Comparison of ENCODE assay signal across 8 mouse cellular contexts in genomic region chr5:137745214-137746171, GRCm38 (mm10). TPM values are rescaled to one million over a fixed set of nuclear protein-coding genes. Genes with fewer than 3 reads are reported as not detected.
DNase-seq lines count a peak whose midpoint lies in the region; ATAC-seq and TF ChIP-seq lines count a peak whose summit lies in the region.

Gene Tsc22d4 (plus strand): TSS chr5:137745730.

- H3K27me3 ChIP-seq in forebrain, embryonic 16.5 days (replicated peaks; ENCODE audit: control insufficient read depth, insufficient read depth, low read length): no peaks in the 10 kb centered on the region
- H3K27me3 ChIP-seq in lung, embryonic 14.5 days (ENCODE audit: insufficient read depth, low read length): no peaks in the 10 kb centered on the region

- H3K9me3 ChIP-seq in forebrain, embryonic 16.5 days (ENCODE audit: control insufficient read depth, low read length): no peaks in the 10 kb centered on the region
- no peaks in the 10 kb centered on the region for H3K9me3 ChIP-seq in lung, embryonic 14.5 days (ENCODE audit: low read depth, low read length)

- intact Hi-C loops in heart, postnatal 25 days (cut with DNase I): no loop called here

- peak; percentile 95 for DNase-seq in MEL-GATA-1-ER (ENCODE audit: extremely low read depth, low read depth)
- DNase-seq in cerebellum, adult 18-20 months: peak; percentile 85 to 86
- DNase-seq in heart, postnatal 25 days (ENCODE audit: low spot score): peak; percentile 87
- peak; percentile 83 to 92 for DNase-seq in layer of hippocampus, adult 2 months (ENCODE audit: low spot score in 2 of 2)
- peak; percentile 96 for DNase-seq in lung, embryonic 14.5 days
- peak; percentile 95 to 97 for DNase-seq in thymus, adult 18-20 months

- no peak for TF ChIP-seq CTCF in layer of hippocampus, adult 2 months (conservative IDR thresholded peaks at IDR 0.05)
- TF ChIP-seq CTCF in lung, embryonic 14.5 days (IDR thresholded peaks at IDR 0.05; ENCODE audit: low read depth): 0 out of 2 replicates have a peak, but pooled peaks have one; percentile 4

- WGBS in forebrain, embryonic 16.5 days: 4% methylated on average over 28 of the region's 28 CpGs
- 3% methylated on average over 28 of the region's 28 CpGs for WGBS in lung, embryonic 14.5 days

- peak; percentile 74 for ATAC-seq in forebrain, embryonic 16.5 days
- ATAC-seq in lung, embryonic 14.5 days (ENCODE audit: insufficient read depth): peak; percentile 91
- peak; percentile 74 for ATAC-seq in neutrophil, adult 5-6 weeks (ENCODE audit: extremely low read depth, insufficient number of reproducible peaks, low FRiP score, poor library complexity, severe bottlenecking)

- H3K36me3 ChIP-seq in forebrain, embryonic 16.5 days (ENCODE audit: control insufficient read depth, insufficient read depth): no peaks in the 10 kb centered on the region
- H3K36me3 ChIP-seq in lung, embryonic 14.5 days (ENCODE audit: insufficient read depth): 0 out of 2 replicates have a peak, but pooled peaks cover 5% of the 10 kb centered on the region

- H3K4me3 ChIP-seq in forebrain, embryonic 16.5 days (replicated peaks; ENCODE audit: low read length): peak within 1 kb of the TSS; percentile 66
- H3K4me3 ChIP-seq in layer of hippocampus, adult 2 months: peak within 1 kb of the TSS; percentile 82
- H3K4me3 ChIP-seq in lung, embryonic 14.5 days (ENCODE audit: low read depth, low read length): peak within 1 kb of the TSS; percentile 76

- peak within 1 kb of the TSS; percentile 93 for H3K27ac ChIP-seq in forebrain, embryonic 16.5 days (ENCODE audit: low read length)
- H3K27ac ChIP-seq in layer of hippocampus, adult 2 months: peak within 1 kb of the TSS; percentile 93
- peak within 1 kb of the TSS; percentile 98 for H3K27ac ChIP-seq in lung, embryonic 14.5 days (ENCODE audit: low read depth)

- peaks cover 49% of the 10 kb centered on the region for H3K4me1 ChIP-seq in forebrain, embryonic 16.5 days (replicated peaks; ENCODE audit: control insufficient read depth, insufficient read depth, low read length)
- H3K4me1 ChIP-seq in lung, embryonic 14.5 days (ENCODE audit: insufficient read depth): peaks cover 5% of the 10 kb centered on the region; the same call in 1 of the 2 replicates

- peak within 1 kb of the TSS; percentile 99 for H3K4me2 ChIP-seq in forebrain, embryonic 16.5 days (ENCODE audit: low read length)
- peak within 1 kb of the TSS; percentile 100 for H3K4me2 ChIP-seq in lung, embryonic 14.5 days

- H3K9ac ChIP-seq in forebrain, embryonic 16.5 days (replicated peaks; ENCODE audit: low read depth, low read length): peak within 1 kb of the TSS; percentile 78
- H3K9ac ChIP-seq in lung, embryonic 14.5 days: peak within 1 kb of the TSS; percentile 85

RNA-seq across cellular contexts. Expression of gene Tsc22d4, which starts in this region (rescaled TPM):
- polyA plus RNA-seq in forebrain, embryonic 16.5 days (2015; fragmentation: Nextera tagmentation; extraction: Ambion mirVana): 69.1 and 72.2 TPM in 2 replicates
- 100 to 1,000 TPM; 282 to 288 TPM for total RNA-seq in heart, postnatal 25 days (2021)
- total RNA-seq in layer of hippocampus, adult 2 months (2021): 100 to 1,000 TPM; 160 to 174 TPM
- polyA plus RNA-seq in lung, embryonic 14.5 days (2014; fragmentation: Nextera tagmentation; extraction: Ambion mirVana): 127 TPM in 2 replicates
- 170 TPM in 2 replicates for total RNA-seq in neutrophil, adult 5-6 weeks (2017)

Comparison
In these comparisons a context has a peak if more than half of its experiments do, and no peak if none do; other contexts are left out.
1. Peak in every context shown above with its lines: DNase-seq, ATAC-seq, H3K4me3 ChIP-seq and H3K27ac ChIP-seq.